Mouse (Mus musculus) liver, embryonic 14.5 days (tissue): Measurements from ENCODE around the gene Tbc1d20. TPM values are rescaled to one million over a fixed set of nuclear protein-coding genes. Genes with fewer than 3 reads are reported as not detected.
A peak's percentile ranks its signal among the peaks of the same experiment; 100 is the strongest.
"Not testable (repeated sequence)": the region's sequence is repeated elsewhere in the genome, so short reads cannot be mapped to it uniquely, and the experiment has no call there.

Experiments
- ATAC-seq: fragments of 200-750 bp; cut with Nextera tagmentation; 2 replicates; pipeline ENCODE4 v1.8.0; 2017; ENCODE audit warnings: moderate number of reproducible peaks, mild to moderate bottlenecking, moderate library complexity; ENCODE audit not compliant: insufficient read depth
- DNase-seq, 3 experiments: peaks; one replicate each; pipeline ENCODE4 v3.0.0-alpha.2; 2012 to 2013; ENCODE audit warnings: low read depth in 3 of 3, low spot score in 3 of 3
- H3K27ac ChIP-seq: fragments of 300-500 bp; sonication (generic); 2 replicates; pipeline ENCODE4 v1.5.1; 2014; ENCODE audit warnings: moderate library complexity, mild to moderate bottlenecking, control low read depth, inconsistent platforms
- H3K27me3 ChIP-seq: fragments of 300-500 bp; sonication (generic); 2 replicates; pipeline ENCODE4 v1.6.1; 2014; ENCODE audit warnings: mild to moderate bottlenecking, low read length, moderate library complexity; ENCODE audit not compliant: control insufficient read depth, insufficient read depth
- H3K36me3 ChIP-seq: fragments of 300-500 bp; sonication (generic); replicated peaks from 2 replicates; pipeline ENCODE4 v1.6.1; 2014; ENCODE audit warnings: low read depth; ENCODE audit not compliant: control insufficient read depth, insufficient read depth
- H3K4me1 ChIP-seq, 2 experiments: fragments of 200-500 bp in 1 of 2; fragments of 300-500 bp in 1 of 2; sonication (generic) in 1 of 2; replicated peaks; 2 replicates each; pipeline ENCODE4 v1.6.1; 2012 to 2014; ENCODE audit warnings: antibody characterized with exemption in 1 of 2, inconsistent platforms in 1 of 2, low read length in 1 of 2; ENCODE audit not compliant: control insufficient read depth in 2 of 2, insufficient read depth in 2 of 2
- H3K4me2 ChIP-seq: fragments of 300-500 bp; sonication (generic); 2 replicates; pipeline ENCODE4 v1.6.1; 2014; ENCODE audit warnings: low read depth, mild to moderate bottlenecking, control low read depth, moderate library complexity
- H3K4me3 ChIP-seq, 2 experiments: fragments of 200-500 bp in 1 of 2; fragments of 300-500 bp in 1 of 2; sonication (generic) in 1 of 2; 2 replicates each; pipeline ENCODE4 v1.5.1; 2012 to 2014; ENCODE audit warnings: low read depth in 2 of 2, low read length in 2 of 2, mild to moderate bottlenecking in 2 of 2, control low read depth in 1 of 2, inconsistent platforms in 1 of 2, moderate library complexity in 1 of 2; ENCODE audit not compliant: insufficient read depth in 1 of 2
- H3K9ac ChIP-seq: fragments of 300-500 bp; sonication (generic); replicated peaks from 2 replicates; pipeline ENCODE4 v1.6.1; 2014; ENCODE audit warnings: mild to moderate bottlenecking, control low read depth, moderate library complexity
- H3K9me3 ChIP-seq: fragments of 300-500 bp; sonication (generic); 2 replicates; pipeline ENCODE4 v1.6.1; 2016; ENCODE audit warnings: low read length, mixed read lengths; ENCODE audit not compliant: control insufficient read depth
- CTCF ChIP-seq: IDR thresholded peaks from 2 replicates; pipeline ENCODE4 v1.5.1; 2016; ENCODE audit warnings: antibody characterized with exemption, low read depth, control low read depth
- EP300 ChIP-seq: IDR thresholded peaks from 2 replicates; pipeline ENCODE4 v1.6.1; 2016; ENCODE audit warnings: antibody characterized with exemption, low read depth
- WGBS: fragments of 180-500 bp; shearing (Covaris S2); extraction: QIAGEN DNeasy Blood & Tissue Kit; methylation state at CpG from one replicate; pipeline ENCODE4 v1.1.7; 2014; ENCODE audit not compliant: insufficient replicate concordance; 5-methylcytosine and 5-hydroxymethylcytosine counted together
- polyA plus RNA-seq, 2 experiments: library from polyadenylated mRNA; depleted of rRNA in 1 of 2; stranded (reverse) in 1 of 2; unstranded in 1 of 2; fragments of >200 nt; fragmentation: Nextera tagmentation in 1 of 2; extraction: Ambion mirVana in 1 of 2; gene quantifications; 2 replicates each; pipeline versions ENCODE4 v1.2.1 to v1.2.3; 2012 to 2014

Tbc1d20 gene
- polyA plus RNA-seq, 2 experiments, result 5.3 to 9.5 TPM

GRCm38 (mm10) chr2:152349205-152349604 is 55.6 kb downstream of the Tbc1d20 start:
- no peak overlapping the region for H3K4me3 ChIP-seq
- H3K9me3 ChIP-seq, result no peaks in the 10 kb centered on the region
- no peak overlapping the region for H3K4me2 ChIP-seq
- TF ChIP-seq CTCF (no peak), EP300 (no peak)
- no peak overlapping the region for H3K9ac ChIP-seq
- WGBS, result 66% methylated on average over 6 of the region's 6 CpGs
- no peak for ATAC-seq
- no peak for DNase-seq
- no peaks in the 10 kb centered on the region for H3K36me3 ChIP-seq
- no peak overlapping the region for H3K27ac ChIP-seq
- H3K27me3 ChIP-seq, result no peaks in the 10 kb centered on the region
- peaks cover 18 to 41% of the 10 kb centered on the region in 2 experiments for H3K4me1 ChIP-seq

- ATAC-seq, result no peak
- H3K27ac ChIP-seq, result no peak overlapping the region
- no peak overlapping the region for H3K4me3 ChIP-seq
- peaks cover 18 to 36% of the 10 kb centered on the region in 2 experiments for H3K4me1 ChIP-seq
- WGBS, result 61% methylated on average over 8 of the region's 8 CpGs
- no peaks in the 10 kb centered on the region for H3K9me3 ChIP-seq
- no peak overlapping the region for H3K4me2 ChIP-seq
- no peak overlapping the region for H3K9ac ChIP-seq
- no peaks in the 10 kb centered on the region for H3K27me3 ChIP-seq
- no peaks in the 10 kb centered on the region for H3K36me3 ChIP-seq
- TF ChIP-seq CTCF, result no peak
- TF ChIP-seq EP300, result no peak
- no peak for DNase-seq
Observed at GRCm38 (mm10) chr2:152349842-152350540, 56.4 kb downstream of the Tbc1d20 start.

- Histone ChIP-seq H3K36me3 (no peaks in the 10 kb centered on the region), H3K27me3 (no peaks in the 10 kb centered on the region), H3K4me1 (peaks cover 0 to 4% of the 10 kb centered on the region in 2 experiments; a peak in 1 of 4 replicates), H3K27ac (no peak overlapping the region), H3K9me3 (no peaks in the 10 kb centered on the region), H3K9ac (no peak overlapping the region), H3K4me2 (no peak overlapping the region), H3K4me3 (no peak overlapping the region)
- TF ChIP-seq CTCF (no peak), EP300 (no peak)
- no peak for ATAC-seq
- no peak for DNase-seq
- WGBS, result 75% methylated on average over 3 of the region's 3 CpGs
Observed at GRCm38 (mm10) chr2:152357254-152357653, 63.6 kb downstream of the Tbc1d20 start.

- not testable (repeated sequence) for H3K36me3 ChIP-seq, H3K9me3 ChIP-seq, H3K4me2 ChIP-seq, H3K9ac ChIP-seq, H3K27me3 ChIP-seq, H3K4me3 ChIP-seq, H3K27ac ChIP-seq, H3K4me1 ChIP-seq, DNase-seq, ATAC-seq
- WGBS, result 74% methylated on average over 5 of the region's 5 CpGs
- TF ChIP-seq CTCF, result peak; percentile 69
Observed at GRCm38 (mm10) chr2:152358977-152359376, 65.3 kb downstream of the Tbc1d20 start.

- TF ChIP-seq EP300 (no peak), CTCF (no peak)
- Histone ChIP-seq H3K27me3 (no peaks in the 10 kb centered on the region), H3K9me3 (no peaks in the 10 kb centered on the region), H3K9ac (no peak overlapping the region), H3K36me3 (no peaks in the 10 kb centered on the region), H3K4me2 (no peak overlapping the region), H3K27ac (no peak overlapping the region), H3K4me1 (peaks cover 0 to 7% of the 10 kb centered on the region in 2 experiments; a peak in 1 of 4 replicates), H3K4me3 (no peak overlapping the region)
- DNase-seq (no peak), ATAC-seq (no peak)
- WGBS, result 33% methylated on average over 5 of the region's 5 CpGs
Observed at GRCm38 (mm10) chr2:152359616-152360015, 66.0 kb downstream of the Tbc1d20 start.
